Mouse (Mus musculus) neural tube, embryonic 15.5 days (tissue): ENCODE results near the gene 1700023F06Rik. TPM values are rescaled to one million over a fixed set of nuclear protein-coding genes. Genes with fewer than 3 reads are reported as not detected.

Experiments used
- ATAC-seq: fragments of 200-750 bp; cut with Nextera tagmentation; 2 replicates; pipeline ENCODE4 v1.8.0; 2017; ENCODE audit warnings: mild to moderate bottlenecking, moderate TSS enrichment, moderate library complexity; ENCODE audit not compliant: low FRiP score
- H3K27ac ChIP-seq: fragments of 300-500 bp; sonication (generic); replicated peaks from 2 replicates; pipeline ENCODE4 v1.5.1; 2015; ENCODE audit warnings: mild to moderate bottlenecking, inconsistent platforms
- H3K27me3 ChIP-seq: fragments of 300-500 bp; sonication (generic); replicated peaks from 2 replicates; pipeline ENCODE4 v1.6.1; 2015; ENCODE audit warnings: inconsistent platforms
- H3K36me3 ChIP-seq: fragments of 300-500 bp; sonication (generic); 2 replicates; pipeline ENCODE4 v1.6.1; 2015; ENCODE audit warnings: inconsistent platforms
- H3K4me1 ChIP-seq: fragments of 300-500 bp; sonication (generic); 2 replicates; pipeline ENCODE4 v1.6.1; 2015; ENCODE audit warnings: inconsistent platforms
- H3K4me2 ChIP-seq: fragments of 300-500 bp; sonication (generic); 2 replicates; pipeline ENCODE4 v1.6.1; 2015; ENCODE audit warnings: inconsistent platforms, mild to moderate bottlenecking, moderate library complexity
- H3K4me3 ChIP-seq: fragments of 300-500 bp; sonication (generic); replicated peaks from 2 replicates; pipeline ENCODE4 v1.5.1; 2015; ENCODE audit warnings: mild to moderate bottlenecking, inconsistent platforms
- H3K9ac ChIP-seq: fragments of 300-500 bp; sonication (generic); replicated peaks from 2 replicates; pipeline ENCODE4 v1.6.1; 2015; ENCODE audit warnings: mild to moderate bottlenecking, inconsistent platforms
- H3K9me3 ChIP-seq: fragments of 300-500 bp; sonication (generic); replicated peaks from 2 replicates; pipeline ENCODE4 v1.6.1; 2016; ENCODE audit warnings: inconsistent platforms
- WGBS: fragments of 180-500 bp; shearing (Covaris S2); methylation state at CpG from one replicate; pipeline ENCODE4 v1.1.7; 2015; ENCODE audit warnings: mixed read lengths; 5-methylcytosine and 5-hydroxymethylcytosine counted together
- polyA plus RNA-seq: library from polyadenylated mRNA; unstranded; fragments of >200 nt; fragmentation: Nextera tagmentation; extraction: Ambion mirVana; gene quantifications from 2 replicates; pipeline ENCODE4 v1.2.1, GENCODE M21; 2015

The 1700023F06Rik gene
- 2.1 and 2.3 TPM in 2 replicates for polyA plus RNA-seq

DNA sequence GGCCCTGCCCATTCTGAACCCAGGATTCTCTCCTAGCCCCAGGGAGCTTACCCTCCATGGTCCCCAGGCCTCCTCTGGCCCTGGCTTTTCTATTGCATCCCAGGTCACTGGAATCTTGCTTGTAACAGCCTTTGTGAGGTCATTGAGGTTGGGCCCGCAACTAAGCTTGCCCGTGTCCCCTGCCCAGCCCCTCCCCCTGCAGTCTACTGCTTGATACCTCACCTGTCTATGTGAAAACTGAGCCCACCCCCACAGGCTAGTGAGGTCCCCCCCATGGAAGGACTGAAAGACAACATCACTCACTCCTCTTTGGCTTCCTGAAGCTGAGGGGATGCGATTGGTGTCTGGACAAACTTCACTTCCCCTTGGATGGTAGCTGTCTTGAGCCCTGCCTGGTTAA, at the start of gene 1700023F06Rik:
1700023F06Rik (minus strand) TSS at position 101 of the 400 bp plus-strand sequence.
- Histone ChIP-seq H3K27me3 (no peaks in the 10 kb centered on the region), H3K4me1 (no peaks in the 10 kb centered on the region), H3K4me3 (no peak within 1 kb of the TSS), H3K9ac (no peak within 1 kb of the TSS), H3K9me3 (no peaks in the 10 kb centered on the region), H3K36me3 (no peaks in the 10 kb centered on the region), H3K4me2 (no peak within 1 kb of the TSS), H3K27ac (no peak within 1 kb of the TSS)
- no peak for ATAC-seq
- 87% methylated on average over 3 of the region's 3 CpGs for WGBS

- Histone ChIP-seq H3K27ac (no peak overlapping the region), H3K27me3 (no peaks in the 10 kb centered on the region), H3K4me3 (no peak overlapping the region), H3K36me3 (no peaks in the 10 kb centered on the region), H3K9me3 (no peaks in the 10 kb centered on the region), H3K4me2 (no peak overlapping the region), H3K9ac (no peak overlapping the region), H3K4me1 (peaks cover 17% of the 10 kb centered on the region)
- 91% methylated on average over 4 of the region's 4 CpGs for WGBS
- ATAC-seq = no peak
These were observed 49.7 kb upstream of the 1700023F06Rik start for GRCm38 (mm10) chr11:103257938-103258481.

- 0 out of 2 replicates have a peak, but pooled peaks cover 7% of the 10 kb centered on the region for H3K4me1 ChIP-seq
- H3K4me2 ChIP-seq = no peak overlapping the region
- no peaks in the 10 kb centered on the region for H3K27me3 ChIP-seq
- 90% methylated on average over 5 of the region's 5 CpGs for WGBS
- H3K36me3 ChIP-seq = no peaks in the 10 kb centered on the region
- no peak overlapping the region for H3K9ac ChIP-seq
- H3K9me3 ChIP-seq = no peaks in the 10 kb centered on the region
- H3K4me3 ChIP-seq = no peak overlapping the region
- ATAC-seq = no peak
- H3K27ac ChIP-seq = no peak overlapping the region
These were observed 45.2 kb upstream of the 1700023F06Rik start for GRCm38 (mm10) chr11:103253605-103254004.

DNA sequence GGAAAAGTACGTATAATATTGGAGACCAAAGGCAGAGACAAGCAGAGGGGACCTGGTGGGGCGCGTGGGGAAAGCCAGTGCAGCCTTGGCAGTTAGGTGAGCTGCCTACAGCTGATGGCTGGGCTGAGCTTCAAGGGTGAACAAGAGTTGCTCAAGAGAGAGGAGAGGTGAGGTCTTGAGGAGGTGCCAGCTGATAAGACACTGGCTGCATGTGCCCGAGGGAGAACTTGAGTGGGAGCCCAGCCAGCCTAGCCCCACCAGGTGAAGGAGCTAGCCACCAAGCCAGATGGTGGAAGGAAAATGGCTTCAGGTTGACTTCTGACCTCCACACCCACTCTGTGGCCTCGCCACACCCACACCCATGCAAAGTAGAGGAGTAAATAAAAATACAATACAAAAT, 44.0 kb upstream of the 1700023F06Rik start:
- no peaks in the 10 kb centered on the region for H3K27me3 ChIP-seq
- H3K9me3 ChIP-seq = no peaks in the 10 kb centered on the region
- no peak overlapping the region for H3K4me3 ChIP-seq
- peaks cover 17% of the 10 kb centered on the region for H3K4me1 ChIP-seq
- H3K4me2 ChIP-seq = no peak overlapping the region
- no peak overlapping the region for H3K27ac ChIP-seq
- WGBS = 92% methylated on average over 5 of the region's 5 CpGs
- ATAC-seq = no peak
- H3K9ac ChIP-seq = no peak overlapping the region
- no peaks in the 10 kb centered on the region for H3K36me3 ChIP-seq

- no peak overlapping the region for H3K27ac ChIP-seq
These were observed 42.0 kb upstream of the 1700023F06Rik start for GRCm38 (mm10) chr11:103250324-103250723.

DNA sequence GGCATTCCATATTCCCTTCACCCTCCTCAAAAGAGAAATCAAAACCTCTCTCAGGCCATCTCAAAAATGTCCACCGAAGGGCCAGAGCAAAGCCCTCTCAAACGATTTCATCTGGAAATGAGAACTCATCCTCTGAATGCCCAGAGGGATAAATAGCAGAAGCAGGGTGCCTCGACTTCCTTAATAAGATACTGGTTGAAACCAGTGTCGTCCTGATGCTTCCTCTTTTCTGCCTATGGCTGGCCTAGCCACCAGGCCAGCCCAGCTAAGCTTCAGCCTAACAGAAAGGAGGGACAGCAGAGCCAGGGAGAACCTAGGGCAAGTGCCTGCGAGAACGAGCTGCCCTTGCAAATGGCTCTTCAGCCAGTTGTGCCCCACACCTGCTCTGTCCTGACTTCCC, 41.2 kb upstream of the 1700023F06Rik start:
- Histone ChIP-seq H3K4me2 (no peak overlapping the region), H3K27me3 (no peaks in the 10 kb centered on the region), H3K4me1 (peaks cover 37% of the 10 kb centered on the region), H3K9me3 (no peaks in the 10 kb centered on the region), H3K9ac (no peak overlapping the region), H3K36me3 (no peaks in the 10 kb centered on the region), H3K27ac (no peak overlapping the region), H3K4me3 (no peak overlapping the region)
- 77% methylated on average over 6 of the region's 6 CpGs for WGBS
- no peak for ATAC-seq

More at GRCm38 (mm10) chr11:103250324-103250723, 42.0 kb upstream of the 1700023F06Rik start:
- Histone ChIP-seq H3K4me1 (peaks cover 32% of the 10 kb centered on the region), H3K27me3 (no peaks in the 10 kb centered on the region), H3K4me3 (no peak overlapping the region), H3K9ac (no peak overlapping the region), H3K4me2 (no peak overlapping the region), H3K36me3 (no peaks in the 10 kb centered on the region), H3K9me3 (no peaks in the 10 kb centered on the region)
- ATAC-seq = no peak
- WGBS = 95% methylated on average over 3 of the region's 3 CpGs

DNA sequence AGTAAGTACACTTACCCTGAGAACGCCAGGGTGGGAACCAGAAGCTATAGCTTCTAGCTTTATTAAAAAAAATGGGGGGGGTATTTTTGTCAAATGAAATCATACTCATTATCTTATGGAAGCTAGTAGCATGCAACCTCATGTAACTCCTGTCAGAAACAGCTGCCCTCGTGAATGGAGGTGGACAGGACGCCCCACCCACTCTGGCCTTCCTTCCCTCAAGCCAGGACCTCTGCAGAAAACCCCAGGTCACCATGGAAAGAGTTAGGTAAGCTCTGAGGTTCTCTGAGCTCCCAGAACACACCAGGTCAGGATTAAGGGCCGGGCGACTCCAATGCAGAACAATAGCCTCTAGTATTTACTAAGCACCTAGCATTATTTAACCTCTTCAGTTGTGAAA, 40.5 kb upstream of the 1700023F06Rik start:
- Histone ChIP-seq H3K4me2 (no peak overlapping the region), H3K36me3 (no peaks in the 10 kb centered on the region), H3K4me1 (peaks cover 37% of the 10 kb centered on the region), H3K4me3 (no peak overlapping the region), H3K9ac (no peak overlapping the region), H3K9me3 (no peaks in the 10 kb centered on the region), H3K27ac (no peak overlapping the region), H3K27me3 (no peaks in the 10 kb centered on the region)
- ATAC-seq = no peak
- 83% methylated on average over 5 of the region's 5 CpGs for WGBS

- peak overlapping the region; percentile 65 for H3K27ac ChIP-seq
- no peaks in the 10 kb centered on the region for H3K27me3 ChIP-seq
- no peak overlapping the region for H3K9ac ChIP-seq
- ATAC-seq = no peak
- H3K4me3 ChIP-seq = no peak overlapping the region
- H3K4me1 ChIP-seq = peaks cover 30% of the 10 kb centered on the region
- no peaks in the 10 kb centered on the region for H3K9me3 ChIP-seq
- H3K36me3 ChIP-seq = no peaks in the 10 kb centered on the region
- 64% methylated on average over 11 of the region's 11 CpGs for whole genome bisulfite sequencing
- H3K4me2 ChIP-seq = no peak overlapping the region
These were observed 39.3 kb upstream of the 1700023F06Rik start for GRCm38 (mm10) chr11:103247504-103248177.

GRCm38 (mm10) chr11:103246731-103247290, 38.5 kb upstream of the 1700023F06Rik start:
- H3K4me1 ChIP-seq = peaks cover 30% of the 10 kb centered on the region
- no peaks in the 10 kb centered on the region for H3K36me3 ChIP-seq
- no peaks in the 10 kb centered on the region for H3K27me3 ChIP-seq
- no peak overlapping the region for H3K4me3 ChIP-seq
- H3K27ac ChIP-seq = peak overlapping the region; percentile 48
- no peak overlapping the region for H3K4me2 ChIP-seq
- no peaks in the 10 kb centered on the region for H3K9me3 ChIP-seq
- H3K9ac ChIP-seq = no peak overlapping the region
- WGBS = 79% methylated on average over 4 of the region's 4 CpGs
- no peak for ATAC-seq

- no peaks in the 10 kb centered on the region for H3K27me3 ChIP-seq
- no peak for ATAC-seq
- peak overlapping the region; percentile 48 for H3K27ac ChIP-seq
- WGBS = 72% methylated on average over 10 of the region's 10 CpGs
- H3K4me3 ChIP-seq = no peak overlapping the region
- H3K9me3 ChIP-seq = no peaks in the 10 kb centered on the region
- H3K9ac ChIP-seq = no peak overlapping the region
- no peaks in the 10 kb centered on the region for H3K36me3 ChIP-seq
- peaks cover 36% of the 10 kb centered on the region for H3K4me1 ChIP-seq
- no peak overlapping the region for H3K4me2 ChIP-seq
These were observed 37.8 kb upstream of the 1700023F06Rik start for GRCm38 (mm10) chr11:103246081-103246730.

DNA sequence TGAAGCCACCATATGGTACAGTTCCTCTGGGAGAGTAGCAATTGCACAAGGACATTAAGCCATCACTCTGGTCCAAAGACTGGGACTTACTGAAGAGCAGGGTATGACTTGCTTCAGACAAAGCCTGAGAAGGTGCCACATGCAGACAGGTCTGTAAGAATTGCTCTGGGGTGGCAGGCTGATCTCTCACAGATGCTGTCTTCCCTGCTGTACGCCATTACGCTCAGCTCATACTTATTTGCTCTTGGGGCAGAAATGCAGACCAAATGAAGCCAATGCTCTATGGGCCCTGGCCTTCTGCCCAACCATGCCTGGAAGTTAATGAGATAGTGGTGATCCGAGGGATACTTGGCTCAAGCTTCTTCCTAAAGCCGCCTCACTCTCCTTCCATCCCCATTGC, 36.5 kb upstream of the 1700023F06Rik start:
- Histone ChIP-seq H3K4me1 (peaks cover 41% of the 10 kb centered on the region), H3K4me2 (no peak overlapping the region), H3K9me3 (no peaks in the 10 kb centered on the region), H3K27ac (no peak overlapping the region), H3K9ac (no peak overlapping the region), H3K4me3 (no peak overlapping the region), H3K27me3 (no peaks in the 10 kb centered on the region), H3K36me3 (0 out of 2 replicates have a peak, but pooled peaks cover 2% of the 10 kb centered on the region)
- 74% methylated on average over 4 of the region's 4 CpGs for WGBS
- ATAC-seq = no peak

DNA sequence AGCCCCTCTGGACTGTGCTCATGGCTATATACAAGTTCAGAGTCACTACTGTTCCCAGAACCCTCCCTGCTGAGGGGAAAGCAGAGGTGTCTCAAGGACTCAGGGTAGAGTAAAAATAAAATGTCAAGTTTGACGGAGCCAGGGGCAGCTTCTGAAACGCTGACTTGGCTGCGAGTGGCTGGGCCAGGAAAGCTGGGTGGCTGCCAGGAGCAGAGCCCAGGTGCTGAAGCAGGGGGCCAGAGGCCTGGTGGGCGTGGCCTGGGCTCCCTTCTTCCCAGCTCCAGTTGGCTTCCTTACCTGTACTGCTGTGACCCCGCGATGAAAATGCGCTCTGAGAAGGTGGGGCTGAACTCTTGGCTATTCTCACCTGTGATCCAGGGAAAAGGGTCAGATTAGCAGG, 32.4 kb upstream of the 1700023F06Rik start:
- H3K27ac ChIP-seq = no peak overlapping the region
- H3K4me2 ChIP-seq = no peak overlapping the region
- no peak overlapping the region for H3K9ac ChIP-seq
- no peak overlapping the region for H3K4me3 ChIP-seq
- WGBS = 54% methylated on average over 7 of the region's 7 CpGs
- no peaks in the 10 kb centered on the region for H3K27me3 ChIP-seq
- no peak for ATAC-seq
- no peaks in the 10 kb centered on the region for H3K9me3 ChIP-seq
- H3K36me3 ChIP-seq = peaks cover 26% of the 10 kb centered on the region
- H3K4me1 ChIP-seq = peaks cover 17% of the 10 kb centered on the region
